11 mouse cellular contexts compared by ENCODE assay signal in the genomic region with DNA sequence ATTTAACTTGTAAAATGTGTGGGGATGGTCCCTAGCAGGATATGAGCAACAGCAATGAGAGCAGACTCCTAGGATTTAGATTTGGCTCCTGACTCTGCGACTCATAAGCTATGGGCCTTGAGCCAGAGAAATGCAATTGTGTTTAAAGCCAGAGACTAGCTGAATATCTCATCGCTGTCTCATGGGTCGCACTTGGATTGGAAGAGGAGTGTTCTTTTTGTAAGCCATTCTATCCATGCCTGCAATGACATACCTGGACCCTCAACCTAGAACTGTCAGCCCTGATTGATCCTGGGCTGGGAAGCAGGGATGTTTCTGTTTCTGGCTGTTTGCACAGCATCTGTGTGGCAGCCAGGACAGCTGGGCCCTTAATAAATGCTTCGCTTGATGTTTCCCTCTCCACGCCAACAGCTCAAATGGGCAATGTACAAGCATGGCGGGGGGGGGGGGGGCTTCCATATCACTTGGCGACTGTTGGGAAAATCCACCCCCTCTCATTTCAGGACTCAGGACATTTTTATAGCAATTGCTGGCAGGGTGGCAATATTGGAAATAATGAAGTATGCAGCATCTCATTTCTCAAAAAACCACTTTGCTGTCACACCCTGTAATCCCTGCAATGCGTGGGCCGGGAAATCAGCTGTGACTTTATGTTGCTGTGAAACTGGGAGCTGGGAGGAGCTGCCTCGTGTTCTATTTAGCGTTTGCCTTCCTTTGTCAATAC.
DNase-seq lines count a peak whose midpoint lies in the region; ATAC-seq lines count a peak whose summit lies in the region.
"Had no signal": no experiment of that assay in that cellular context is flagged by ENCODE, and none has a peak within 500 bp of the region (broad histone marks: within the 10 kb centered on the region; RNA-seq: fewer than 3 reads in every experiment).

No protein-coding gene starts in this region.

- 75% methylated on average over 11 of the region's 11 CpGs for WGBS in limb, embryonic 11.5 days
- 85% methylated on average over 11 of the region's 11 CpGs for WGBS in limb, embryonic 10.5 days

- 0 out of 2 replicates have a peak overlapping the region, but pooled peaks have one; percentile 8 for H3K27ac ChIP-seq in limb, embryonic 11.5 days (replicated peaks; ENCODE audit: low read depth, low read length)
- H3K27ac ChIP-seq in limb, embryonic 10.5 days, result no peak overlapping the region
- H3K27ac ChIP-seq: kidney, postnatal 0 days had no signal

- no peak overlapping the region for H3K4me3 ChIP-seq in limb, embryonic 11.5 days (ENCODE audit: low read depth, low read length)
- H3K4me3 ChIP-seq in limb, embryonic 10.5 days, result no peak overlapping the region

- H3K27me3 ChIP-seq in limb, embryonic 11.5 days (ENCODE audit: control insufficient read depth, insufficient read depth, low read length), result no peaks in the 10 kb centered on the region
- no peaks in the 10 kb centered on the region for H3K27me3 ChIP-seq in limb, embryonic 10.5 days (ENCODE audit: low read depth, poor library complexity, severe bottlenecking)

- no peaks in the 10 kb centered on the region for H3K9me3 ChIP-seq in limb, embryonic 11.5 days (ENCODE audit: control insufficient read depth, low read length)
- H3K9me3 ChIP-seq in limb, embryonic 10.5 days (replicated peaks), result no peaks in the 10 kb centered on the region

- H3K36me3 ChIP-seq in limb, embryonic 11.5 days (ENCODE audit: control insufficient read depth, insufficient read depth, low read length), result no peaks in the 10 kb centered on the region
- no peaks in the 10 kb centered on the region for H3K36me3 ChIP-seq in limb, embryonic 10.5 days
- H3K36me3 ChIP-seq: G1E had no signal

- DNase-seq in limb, embryonic 11.5 days (ENCODE audit: low spot score), result no peak
- no peak for DNase-seq in limb, embryonic 10.5 days (ENCODE audit: low spot score)
- DNase-seq in frontal cortex, adult 2 months (ENCODE audit: extremely low spot score in 1 of 2, low spot score in 1 of 2), result peak; percentile 28 to 68
- peak; percentile 23 to 40 for DNase-seq in left cerebral cortex, postnatal 10 days (ENCODE audit: extremely low spot score in 1 of 2, low spot score in 2 of 2)
- peak; percentile 42 for DNase-seq in right cerebral cortex, postnatal 14 days
- no peak for DNase-seq in urinary bladder, postnatal 4 days (ENCODE audit: low spot score in 2 of 2)
- no peak for DNase-seq in ovary, postnatal 36 days (ENCODE audit: low spot score)
- DNase-seq in lung, postnatal 14 days, result no peak
- DNase-seq: gastrocnemius, postnatal 25 days had no signal

- no peak overlapping the region for H3K4me2 ChIP-seq in limb, embryonic 11.5 days (ENCODE audit: low read depth, severe bottlenecking)

- no peak for ATAC-seq in limb, embryonic 11.5 days (ENCODE audit: insufficient number of reproducible peaks, low FRiP score, low TSS enrichment, low read depth)

- H3K4me1 ChIP-seq in limb, embryonic 11.5 days (ENCODE audit: control insufficient read depth, insufficient read depth, low read length), result no peaks in the 10 kb centered on the region
- no peaks in the 10 kb centered on the region for H3K4me1 ChIP-seq in limb, embryonic 10.5 days

- intact Hi-C loops in left cerebral cortex, postnatal 10 days (cut with DNase I), result no loop called here

- H3K9ac ChIP-seq in limb, embryonic 11.5 days (ENCODE audit: low read length), result no peak overlapping the region

Comparison
In these comparisons a context has a peak if more than half of its experiments do, and no peak if none do; other contexts are left out.
1. DNase-seq: peak in frontal cortex, adult 2 months (2 of 2), left cerebral cortex, postnatal 10 days (2 of 2) and right cerebral cortex, postnatal 14 days (single experiment); none in limb, embryonic 11.5 days (single experiment), limb, embryonic 10.5 days (single experiment), urinary bladder, postnatal 4 days (0 of 2), ovary, postnatal 36 days (single experiment) and lung, postnatal 14 days (single experiment).